Mouse (Mus musculus) mature B cell (primary cell): Measurements from ENCODE around the gene Rnf169.

Experiments
- in situ Hi-C: fragments of 300-500 bp; cut with MboI; formaldehyde crosslinking; loops from 2 replicates; pipeline ENCODE4 v1.14.3; 2019

Rnf169 gene

DNA sequence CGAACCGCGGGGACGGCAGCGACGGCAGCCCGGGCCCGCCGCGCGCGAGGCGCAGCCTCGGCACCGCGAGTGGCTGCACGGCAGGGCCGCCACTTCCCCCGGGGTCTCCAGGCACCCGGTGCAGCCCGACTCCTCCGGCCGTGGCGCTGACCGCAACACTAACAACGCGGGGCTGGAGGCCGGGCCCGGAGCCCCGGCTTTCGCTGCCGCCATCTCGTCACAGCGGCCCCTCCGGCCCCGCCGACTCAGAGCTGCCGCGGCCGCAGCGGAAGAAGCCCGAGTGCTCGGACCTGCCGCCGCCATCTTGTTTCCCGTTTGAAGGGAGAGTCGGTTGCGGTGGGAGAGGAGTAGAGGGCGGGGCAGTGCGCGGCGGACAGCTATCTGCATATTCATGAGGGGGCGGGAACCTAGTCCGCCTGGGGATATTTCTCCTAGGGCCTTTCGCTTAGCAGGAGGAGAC lies at the start of gene Rnf169:
Gene Rnf169, minus strand, starts transcription at position 317 of the 460 bp plus-strand sequence.
- in situ Hi-C loops: no loop called here

GRCm38 (mm10) chr7:100029307-100029706 lies 49.1 kb upstream of the Rnf169 start:
- in situ Hi-C loops: no loop called here

- in situ Hi-C loops: no loop called here
Observed at GRCm38 (mm10) chr7:100027353-100027752, 47.1 kb upstream of the Rnf169 start.

GRCm38 (mm10) chr7:100017056-100017455 lies 36.8 kb upstream of the Rnf169 start:
- in situ Hi-C loops: no loop called here

GRCm38 (mm10) chr7:100014123-100014600 lies 33.9 kb upstream of the Rnf169 start:
- in situ Hi-C loops: no loop called here

DNA sequence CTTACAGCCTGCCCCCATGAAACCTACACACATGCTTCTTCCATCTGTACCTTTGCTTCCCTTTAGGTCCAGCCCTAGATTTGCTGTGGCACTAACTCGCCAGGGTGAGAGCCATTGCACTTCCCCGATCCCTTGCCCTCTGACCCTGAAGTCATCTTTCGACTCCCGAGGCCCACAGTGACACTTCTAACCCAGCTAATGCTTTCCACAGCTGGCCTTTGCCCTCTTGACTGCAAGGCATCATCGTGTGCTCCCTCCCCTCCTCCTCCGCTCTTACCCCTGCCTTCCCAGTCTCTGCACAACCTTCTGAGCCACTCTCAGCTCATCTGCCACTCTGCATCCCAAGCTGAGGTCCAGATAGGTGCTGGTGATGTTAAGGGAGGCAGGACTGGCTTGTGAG lies 32.3 kb upstream of the Rnf169 start:
- in situ Hi-C loops: no loop called here

DNA sequence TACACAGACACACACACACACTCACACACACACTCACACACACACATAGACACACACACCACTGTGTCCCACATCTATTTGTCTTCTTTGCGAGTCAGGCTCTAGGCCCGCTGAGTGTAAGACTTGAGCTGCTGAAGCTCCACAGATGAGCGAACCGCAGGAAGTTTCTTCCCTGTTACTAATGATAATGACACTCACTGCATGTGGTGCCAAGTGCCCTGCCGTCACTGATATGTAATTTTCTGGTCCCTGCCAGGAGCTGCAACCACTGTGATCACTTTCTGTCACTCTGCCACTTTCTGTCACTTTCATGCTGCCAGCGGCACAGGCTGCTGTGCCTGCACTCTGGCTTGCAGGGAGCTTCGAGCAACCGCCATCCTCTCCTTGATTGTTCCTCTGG lies 31.8 kb upstream of the Rnf169 start:
- in situ Hi-C loops: no loop called here

- in situ Hi-C loops: no loop called here
Observed at GRCm38 (mm10) chr7:100010711-100011110, 30.5 kb upstream of the Rnf169 start.

DNA sequence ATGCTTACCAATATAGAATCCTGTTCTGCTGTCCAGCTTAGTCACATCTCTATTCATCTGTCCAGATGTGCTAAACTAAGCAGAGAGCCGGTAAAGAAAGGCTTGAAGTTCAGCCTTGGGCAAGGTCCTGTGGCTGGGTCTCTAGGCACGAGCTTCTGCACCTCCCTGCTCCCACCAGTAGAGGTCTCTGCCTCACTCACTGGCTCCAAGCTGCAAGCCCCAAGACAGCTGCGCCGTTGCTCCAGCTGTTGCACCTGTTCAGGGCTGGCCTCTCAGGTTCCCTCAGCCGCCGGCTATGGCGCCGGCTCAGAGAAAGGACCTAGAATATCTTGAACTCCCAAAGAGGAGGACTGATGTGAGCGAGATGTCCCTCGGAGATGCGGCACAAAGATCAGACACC lies 29.4 kb upstream of the Rnf169 start:
- in situ Hi-C loops: no loop called here

GRCm38 (mm10) chr7:100008765-100009164 lies 28.5 kb upstream of the Rnf169 start:
- in situ Hi-C loops: no loop called here

DNA sequence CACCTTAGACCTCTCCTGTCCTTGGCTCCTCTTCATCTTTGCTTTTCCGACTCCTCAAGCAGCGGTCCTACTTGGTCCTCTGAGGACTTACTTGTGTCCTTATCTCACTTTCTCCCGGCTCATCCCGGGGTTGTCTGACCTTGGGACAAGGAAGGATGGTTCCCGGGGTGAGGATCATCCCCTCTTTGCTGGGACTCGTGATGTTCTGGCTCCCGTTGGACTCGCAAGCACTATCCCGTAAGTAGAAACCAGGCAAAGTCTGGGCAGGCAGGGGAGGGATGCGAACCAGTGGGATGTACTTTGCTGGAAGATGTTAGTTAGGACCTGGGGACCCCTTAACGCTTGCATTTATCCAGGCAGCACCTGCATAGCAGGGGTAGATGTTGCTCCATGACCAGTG lies 26.2 kb upstream of the Rnf169 start:
- in situ Hi-C loops: no loop called here

- in situ Hi-C loops: no loop called here
Observed at GRCm38 (mm10) chr7:100005790-100006189, 25.5 kb upstream of the Rnf169 start, which contains the start of gene Chrdl2. Gene Chrdl2, plus strand, starts transcription at chr7:100006172.

DNA sequence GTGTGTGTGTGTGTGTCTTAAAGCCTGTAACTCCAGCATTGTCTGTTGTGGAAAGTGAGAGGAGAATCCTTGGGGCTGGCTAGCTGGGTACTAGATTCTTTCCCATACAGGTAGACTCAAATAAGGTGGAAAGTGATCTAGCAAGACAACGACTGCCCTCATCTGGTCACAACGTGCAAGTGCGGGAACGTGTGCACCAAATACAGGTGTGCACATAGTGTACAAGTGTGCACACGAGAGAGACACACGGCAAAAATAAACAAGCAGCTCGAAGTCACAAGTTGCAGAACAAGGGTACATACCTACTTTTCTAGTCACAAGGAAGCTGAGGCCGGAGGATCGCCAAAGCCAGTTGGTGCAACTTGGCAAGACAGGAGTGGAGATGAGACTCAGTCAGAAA lies 23.5 kb upstream of the Rnf169 start:
- in situ Hi-C loops: no loop called here

GRCm38 (mm10) chr7:99998668-99999067 lies 18.4 kb upstream of the Rnf169 start:
- in situ Hi-C loops: no loop called here

DNA sequence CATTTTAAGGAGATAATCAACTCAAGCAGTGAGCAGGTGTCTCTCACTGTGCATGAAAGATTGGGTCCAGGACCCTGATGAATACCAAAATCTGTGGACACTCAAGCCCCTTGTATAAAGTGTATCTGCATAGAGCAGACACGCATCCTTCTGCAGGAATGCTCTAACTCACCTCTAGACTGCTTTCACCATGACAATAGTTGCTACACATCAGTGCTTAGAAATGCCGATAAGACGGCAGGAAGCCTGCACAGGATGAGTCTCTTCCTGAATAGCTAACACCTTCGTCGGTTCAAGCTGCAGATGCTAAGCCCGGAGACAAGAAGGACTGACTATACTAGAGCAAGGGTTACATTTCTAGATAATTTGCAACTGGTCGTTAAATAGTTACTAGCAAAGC lies 14.9 kb upstream of the Rnf169 start:
- in situ Hi-C loops: no loop called here

- in situ Hi-C loops: no loop called here
Observed at GRCm38 (mm10) chr7:99993159-99993558, 12.9 kb upstream of the Rnf169 start.

- in situ Hi-C loops: no loop called here
Observed at GRCm38 (mm10) chr7:99990990-99991707, 10.9 kb upstream of the Rnf169 start.

DNA sequence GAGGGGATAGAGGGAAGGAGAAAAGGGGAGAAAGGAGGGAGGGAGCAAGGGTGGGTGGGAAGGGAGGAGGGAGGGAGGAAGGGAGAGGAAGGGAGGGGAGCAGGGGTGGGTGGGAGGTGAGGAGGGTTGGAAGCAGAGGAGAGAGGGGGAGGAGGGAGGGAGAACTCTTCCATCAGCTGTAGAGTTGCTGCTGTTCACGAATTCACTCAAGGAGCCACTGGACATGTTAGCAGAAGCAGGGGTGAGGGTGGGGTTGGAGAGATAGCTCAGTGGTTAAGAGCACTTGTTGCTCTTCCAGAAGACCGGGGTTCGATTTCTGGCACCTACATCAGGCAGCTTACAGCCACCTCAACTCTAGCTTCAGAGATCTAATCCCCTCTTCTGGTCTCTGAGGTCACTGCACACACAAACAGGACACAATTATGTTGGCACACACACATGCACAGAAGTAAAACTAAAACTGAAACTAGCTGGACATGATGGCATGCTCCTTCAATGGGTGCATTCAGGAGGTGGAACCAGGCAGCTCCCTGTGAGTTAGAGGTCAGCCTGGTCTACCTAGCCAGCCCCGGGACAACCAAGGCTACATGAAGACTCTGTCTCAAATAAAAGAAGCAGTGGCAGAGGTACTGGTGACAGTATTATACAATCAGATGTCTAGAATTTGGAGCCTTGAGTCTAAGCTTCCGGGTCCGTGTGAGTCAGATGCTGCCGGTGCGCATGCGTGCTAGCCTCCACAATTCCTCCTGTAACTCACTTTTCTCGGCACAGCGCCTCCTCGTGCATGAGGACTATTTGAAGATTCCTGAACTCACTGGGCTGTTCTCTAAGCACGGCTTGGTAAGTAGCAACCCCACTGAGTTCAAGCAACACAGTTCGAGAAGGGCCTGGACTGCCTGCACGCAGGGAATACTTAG lies 9.9 kb upstream of the Rnf169 start:
- in situ Hi-C loops: no loop called here

DNA sequence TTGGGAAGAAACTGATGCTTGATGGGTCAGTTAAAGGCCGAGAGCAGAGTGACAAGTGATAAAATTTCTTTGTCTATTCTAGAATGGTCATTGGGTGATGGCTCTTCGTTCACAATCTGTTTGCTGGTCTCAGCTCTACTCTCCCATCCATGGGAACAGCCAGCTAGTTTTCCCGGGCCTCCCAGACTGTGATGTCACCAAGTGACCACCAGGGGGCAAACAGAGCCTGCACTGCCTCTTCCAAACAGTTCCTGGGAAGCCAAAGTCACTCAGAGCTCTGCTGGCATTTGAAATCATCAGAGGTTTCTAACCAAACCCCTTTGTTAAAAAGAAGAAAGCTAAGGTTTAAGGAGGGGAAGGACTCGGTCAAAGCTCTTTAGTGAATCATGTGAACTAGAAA lies 8.5 kb upstream of the Rnf169 start:
- in situ Hi-C loops: no loop called here

GRCm38 (mm10) chr7:99982256-99983242 lies 2.3 kb upstream of the Rnf169 start:
- in situ Hi-C loops: no loop called here

DNA sequence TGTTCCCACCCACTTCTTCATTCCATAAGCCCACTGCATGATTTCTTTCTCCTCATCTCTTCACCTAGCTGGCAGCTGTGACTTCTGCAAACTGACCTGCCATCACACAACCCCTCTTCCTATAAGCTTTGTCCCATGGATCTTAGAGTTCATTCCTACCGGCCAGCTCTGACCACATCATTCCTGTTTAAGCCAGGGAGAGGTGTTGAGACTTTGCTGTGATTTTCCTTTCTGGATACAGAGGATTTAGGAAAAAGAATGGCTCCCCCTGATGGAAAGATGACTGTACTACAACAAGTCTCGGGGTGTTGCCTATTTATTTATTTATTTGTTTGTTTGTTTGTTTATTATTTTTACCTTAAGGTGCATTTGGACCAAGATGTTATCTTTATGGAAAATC lies 1.1 kb upstream of the Rnf169 start:
- in situ Hi-C loops: no loop called here
